Mouse (Mus musculus): Measurements from ENCODE around the gene Tmem245. TPM values are rescaled to one million over a fixed set of nuclear protein-coding genes. Genes with fewer than 3 reads are reported as not detected.

The Tmem245 gene
- polyA plus RNA-seq, 2 experiments from 2014 or later = 5.1 to 5.7 TPM

Other genes starting within 250 kb of the Tmem245 start
- gene Gm26657, start 207.4 kb downstream of the Tmem245 start, polyA plus RNA-seq (2017; shearing (Covaris generic)) = not detected
- not detected for gene Actl7b, start 206.0 kb downstream of the Tmem245 start, polyA plus RNA-seq (2017; shearing (Covaris generic))
- gene Actl7a, start 204.0 kb downstream of the Tmem245 start, polyA plus RNA-seq (2017; shearing (Covaris generic)) = not detected
- 10 to 100 TPM; 19.3 to 20.3 TPM for gene Elp1, start 145.1 kb downstream of the Tmem245 start, polyA plus RNA-seq (2017; shearing (Covaris generic))
- 10 to 100 TPM; 13.3 to 18.0 TPM for gene Fam206a, start 145.1 kb downstream of the Tmem245 start, polyA plus RNA-seq (2017; shearing (Covaris generic))
- 1 to 10 TPM; 2.0 to 2.2 TPM for gene Ctnnal1, start 82.2 kb downstream of the Tmem245 start, polyA plus RNA-seq (2017; shearing (Covaris generic))
- under 1 TPM in 1 of 2 experiments, not detected in 1; 0.16 TPM for gene Frrs1l, start 43.0 kb upstream of the Tmem245 start, polyA plus RNA-seq (2017; shearing (Covaris generic))
- not detected for gene Epb41l4b, start 196.0 kb upstream of the Tmem245 start, polyA plus RNA-seq (2017; shearing (Covaris generic))

Measured in activated CD4-positive, CD25-positive, alpha-beta regulatory T cell, adult 4 months (primary cell).